Mouse (Mus musculus) right cerebral cortex, postnatal 14 days (tissue): ENCODE measurements around the gene Iqcj.

Experiments used
- DNase-seq: peaks from one replicate; pipeline ENCODE4 v3.0.0; 2022

Gene Iqcj

GRCm38 (mm10) chr3:67959672-67960071 lies 67.7 kb downstream of the Iqcj start:
- no peak for DNase-seq

- DNase-seq, result no peak
Observed at GRCm38 (mm10) chr3:67960133-67960532, 68.1 kb downstream of the Iqcj start.

GRCm38 (mm10) chr3:67960727-67961126 lies 68.7 kb downstream of the Iqcj start:
- DNase-seq, result no peak

GRCm38 (mm10) chr3:67961934-67962639 lies 70.1 kb downstream of the Iqcj start:
- no peak for DNase-seq

GRCm38 (mm10) chr3:67974340-67974998 lies 82.4 kb downstream of the Iqcj start:
- no peak for DNase-seq

GRCm38 (mm10) chr3:67980006-67980405 lies 88.0 kb downstream of the Iqcj start:
- DNase-seq, result no peak

- DNase-seq, result no peak
Observed at GRCm38 (mm10) chr3:67983329-67983728, 91.3 kb downstream of the Iqcj start.

- DNase-seq, result no peak
Observed at GRCm38 (mm10) chr3:68002415-68002814, 110.4 kb downstream of the Iqcj start.

- DNase-seq, result no peak
Observed at GRCm38 (mm10) chr3:68012342-68012741, 120.3 kb downstream of the Iqcj start.

- no peak for DNase-seq
Observed at GRCm38 (mm10) chr3:68015786-68016185, 123.8 kb downstream of the Iqcj start.

GRCm38 (mm10) chr3:68019401-68019800 lies 127.4 kb downstream of the Iqcj start:
- DNase-seq, result no peak

- DNase-seq, result no peak
Observed at GRCm38 (mm10) chr3:68036097-68036496, 144.1 kb downstream of the Iqcj start.

GRCm38 (mm10) chr3:68042951-68043350 lies 150.9 kb downstream of the Iqcj start:
- no peak for DNase-seq

GRCm38 (mm10) chr3:68045475-68046416 lies 153.7 kb downstream of the Iqcj start:
- DNase-seq, result no peak

- DNase-seq, result no peak
Observed at GRCm38 (mm10) chr3:68053538-68053937, 161.5 kb downstream of the Iqcj start.

GRCm38 (mm10) chr3:68055071-68055470 lies 163.1 kb downstream of the Iqcj start:
- peak; percentile 32 for DNase-seq

- peak; percentile 86 for DNase-seq
Observed at GRCm38 (mm10) chr3:68056373-68057275, 164.6 kb downstream of the Iqcj start.

GRCm38 (mm10) chr3:68059162-68059800 lies 167.3 kb downstream of the Iqcj start:
- no peak for DNase-seq

- DNase-seq, result no peak
Observed at GRCm38 (mm10) chr3:68064731-68065130, 172.7 kb downstream of the Iqcj start, which contains the start of gene Schip1. Gene Schip1 (plus strand): TSS chr3:68064802.

- DNase-seq, result no peak
Observed at GRCm38 (mm10) chr3:68071395-68072386, 179.7 kb downstream of the Iqcj start.
